Mouse (Mus musculus): ENCODE data around the gene 1700013F07Rik.

DNA sequence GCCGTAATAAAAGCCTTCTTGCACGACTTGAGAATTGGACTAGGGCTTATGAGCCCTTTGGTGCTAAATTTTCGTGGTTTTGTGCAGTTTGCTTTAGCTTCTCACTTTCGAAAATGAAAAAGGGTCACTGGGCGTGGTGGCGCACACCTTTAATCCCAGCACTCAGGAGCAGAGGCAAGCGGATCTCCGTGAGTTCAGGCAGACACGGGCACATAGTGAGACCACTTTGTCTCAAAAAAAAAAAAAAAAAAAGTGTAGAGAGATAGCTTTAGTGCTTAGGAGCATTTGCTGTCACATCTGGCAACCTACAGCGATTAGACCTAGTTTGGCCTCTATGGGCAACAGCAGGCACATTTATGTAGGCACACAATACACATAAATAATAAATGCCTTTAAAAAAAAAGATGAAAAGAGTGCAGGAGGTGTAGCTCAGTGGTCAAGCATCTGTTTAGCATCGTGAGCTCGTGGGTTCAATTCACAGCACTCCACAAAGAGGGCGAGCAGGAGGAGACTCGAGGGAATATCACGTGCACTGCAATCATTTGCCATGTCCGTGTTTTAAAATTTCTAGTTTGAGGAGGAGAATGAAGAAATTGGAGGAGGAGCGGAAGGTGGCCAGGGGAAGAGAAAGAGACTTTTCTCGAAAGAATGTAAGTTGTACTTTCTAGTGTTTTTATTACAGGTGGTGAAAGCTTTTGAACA, 38.5 kb downstream of the 1700013F07Rik start:
- no peak for TF ChIP-seq CTCF (IDR thresholded peaks at IDR 0.05; ENCODE audit: control insufficient read depth, insufficient read depth, insufficient replicate concordance, low read depth, low read length)
- TF ChIP-seq POLR2A (IDR thresholded peaks at IDR 0.05; ENCODE audit: control insufficient read depth, low read depth, low read length) = no peak
